Mouse (Mus musculus): ENCODE results near the gene Qrich1.

DNA sequence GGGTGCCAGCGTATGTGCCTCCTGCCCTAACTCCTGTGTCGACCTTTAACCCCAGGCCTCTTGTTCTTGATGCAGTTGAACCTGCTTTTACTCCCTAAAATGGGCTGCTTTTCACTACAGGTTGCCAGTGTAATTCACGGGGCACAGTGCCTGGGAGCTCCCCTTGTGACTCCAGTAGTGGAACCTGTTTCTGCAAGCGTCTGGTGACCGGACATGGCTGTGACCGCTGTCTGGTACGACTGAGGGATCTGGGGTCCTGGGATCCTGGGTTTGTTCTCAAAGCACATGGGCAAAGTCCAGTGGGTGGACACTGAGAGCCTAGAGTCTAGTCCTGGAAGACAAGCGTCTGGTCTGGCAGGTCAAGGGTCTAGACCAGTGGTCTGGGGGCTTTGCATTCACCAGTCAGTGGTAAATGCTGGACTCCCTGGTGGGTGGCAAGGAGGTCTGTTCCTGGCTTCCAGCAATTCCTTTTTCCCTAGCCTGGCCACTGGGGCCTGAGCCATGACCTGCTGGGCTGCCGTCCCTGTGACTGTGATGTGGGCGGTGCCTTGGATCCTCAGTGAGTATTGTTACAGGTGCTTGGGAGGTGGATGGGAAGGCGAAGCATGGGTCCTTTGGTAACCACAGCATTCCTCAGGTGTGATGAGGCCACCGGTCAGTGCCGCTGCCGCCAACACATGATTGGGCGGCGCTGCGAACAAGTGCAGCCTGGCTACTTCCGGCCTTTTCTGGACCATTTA is 33.4 kb upstream of the Qrich1 start:
- TF ChIP-seq CTCF (IDR thresholded peaks at IDR 0.05) (no peak), EP300 (IDR thresholded peaks at IDR 0.05) (no peak)
